Comparison of ENCODE assay signal across 32 mouse cellular contexts in genomic region chr14:119266334-119266733, GRCm38 (mm10).
"Had no signal": no experiment of that assay in that cellular context is flagged by ENCODE, and none has a peak within 500 bp of the region (broad histone marks: within the 10 kb centered on the region; RNA-seq: fewer than 3 reads in every experiment).

No protein-coding gene starts in this region.

- H3K27ac ChIP-seq: limb, embryonic 10.5 days; limb, embryonic 12.5 days; limb, embryonic 13.5 days; limb, embryonic 15.5 days; liver, embryonic 12.5 days; liver, embryonic 13.5 days; liver, embryonic 14.5 days; liver, embryonic 15.5 days; lung, embryonic 15.5 days; macrophage; midbrain, embryonic 10.5 days; midbrain, embryonic 12.5 days; midbrain, embryonic 13.5 days; midbrain, embryonic 15.5 days; neural tube, embryonic 12.5 days had no signal

- H3K9me3 ChIP-seq: limb, embryonic 10.5 days; limb, embryonic 12.5 days; limb, embryonic 13.5 days; limb, embryonic 15.5 days; liver, embryonic 12.5 days; liver, embryonic 13.5 days; liver, embryonic 15.5 days; lung, embryonic 15.5 days; midbrain, embryonic 10.5 days; midbrain, embryonic 12.5 days; midbrain, embryonic 13.5 days; midbrain, embryonic 15.5 days; neural tube, embryonic 12.5 days had no signal

- ATAC-seq: liver, embryonic 12.5 days; liver, postnatal 0 days; lung, postnatal 0 days; midbrain, embryonic 13.5 days; midbrain, embryonic 15.5 days; midbrain, embryonic 16.5 days had no signal

- H3K4me1 ChIP-seq: limb, embryonic 10.5 days; limb, embryonic 12.5 days; limb, embryonic 15.5 days; liver, embryonic 12.5 days; liver, embryonic 13.5 days; liver, embryonic 15.5 days; lung, embryonic 15.5 days; megakaryocyte, embryonic 14.5 days; midbrain, embryonic 10.5 days; midbrain, embryonic 12.5 days; midbrain, embryonic 13.5 days; midbrain, embryonic 15.5 days; neural tube, embryonic 12.5 days had no signal

- H3K4me2 ChIP-seq: limb, embryonic 12.5 days; limb, embryonic 13.5 days; limb, embryonic 15.5 days; liver, embryonic 11.5 days; liver, embryonic 12.5 days; liver, embryonic 13.5 days; liver, embryonic 15.5 days; lung, embryonic 14.5 days; lung, embryonic 15.5 days; midbrain, embryonic 11.5 days; midbrain, embryonic 12.5 days; midbrain, embryonic 13.5 days; midbrain, embryonic 15.5 days; neural tube, embryonic 12.5 days had no signal

- DNase-seq: left cerebral cortex, postnatal 4 days; liver; liver, embryonic 13.5 days; liver, postnatal 0 days; lung, adult 18-20 months; lung, adult 2 months; lung, embryonic 14.5 days; lung, postnatal 10 days; lung, postnatal 14 days; lung, postnatal 36 days; lung, postnatal 4 days; midbrain, embryonic 14.5 days had no signal

- H3K4me3 ChIP-seq: limb, embryonic 10.5 days; limb, embryonic 12.5 days; limb, embryonic 13.5 days; limb, embryonic 15.5 days; liver, embryonic 12.5 days; liver, embryonic 13.5 days; liver, embryonic 15.5 days; lung, embryonic 15.5 days; megakaryocyte, embryonic 14.5 days; midbrain, embryonic 10.5 days; midbrain, embryonic 12.5 days; midbrain, embryonic 13.5 days; midbrain, embryonic 15.5 days; myocyte; neural tube, embryonic 12.5 days had no signal

- H3K9ac ChIP-seq: limb, embryonic 12.5 days; limb, embryonic 13.5 days; limb, embryonic 15.5 days; liver, embryonic 12.5 days; liver, embryonic 13.5 days; liver, embryonic 14.5 days; liver, embryonic 15.5 days; liver, postnatal 0 days; lung, embryonic 14.5 days; lung, embryonic 15.5 days; midbrain, embryonic 12.5 days; midbrain, embryonic 13.5 days; midbrain, embryonic 15.5 days; neural tube, embryonic 12.5 days had no signal

- H3K36me3 ChIP-seq: limb, embryonic 10.5 days; limb, embryonic 12.5 days; limb, embryonic 13.5 days; limb, embryonic 15.5 days; liver, embryonic 12.5 days; liver, embryonic 13.5 days; liver, embryonic 15.5 days; lung, embryonic 15.5 days; midbrain, embryonic 10.5 days; midbrain, embryonic 12.5 days; midbrain, embryonic 13.5 days; midbrain, embryonic 15.5 days; neural tube, embryonic 12.5 days had no signal

- H3K27me3 ChIP-seq: limb, embryonic 12.5 days; limb, embryonic 13.5 days; limb, embryonic 15.5 days; liver, embryonic 12.5 days; liver, embryonic 13.5 days; liver, embryonic 15.5 days; lung, embryonic 15.5 days; megakaryocyte, embryonic 14.5 days; midbrain, embryonic 12.5 days; midbrain, embryonic 13.5 days; midbrain, embryonic 15.5 days; neural tube, embryonic 12.5 days had no signal
